Mouse (Mus musculus): ENCODE measurements around the gene Brsk1.

Gene Brsk1

GRCm38 (mm10) chr7:4731090-4731489, 40.7 kb downstream of the Brsk1 start:
- in situ Hi-C loops (cut with MboI, MseI), result no loop called here

GRCm38 (mm10) chr7:4732968-4733392, 42.6 kb downstream of the Brsk1 start:
- in situ Hi-C loops (cut with MboI, MseI), result no loop called here

GRCm38 (mm10) chr7:4739041-4739543, 48.7 kb downstream of the Brsk1 start:
- in situ Hi-C loops (cut with MboI, MseI), result no loop called here

- in situ Hi-C loops (cut with MboI, MseI), result loop anchor here (5.0 kb wide), 1 partner anchor 48 kb away; the partner anchor contains the start of gene Tmem238
Observed at GRCm38 (mm10) chr7:4739544-4740275, 49.3 kb downstream of the Brsk1 start, which contains the start of gene Kmt5c. Kmt5c (plus strand) TSS chr7:4740115.

GRCm38 (mm10) chr7:4740309-4740727, 49.9 kb downstream of the Brsk1 start:
- in situ Hi-C loops (cut with MboI, MseI), result loop anchor here (5.0 kb wide), 1 partner anchor 47 kb away; the partner anchor contains the start of gene Tmem238

GRCm38 (mm10) chr7:4741151-4741550, 50.7 kb downstream of the Brsk1 start:
- in situ Hi-C loops (cut with MboI, MseI), result loop anchor here (5.0 kb wide), 1 partner anchor 46 kb away; the partner anchor contains the start of gene Tmem238

- in situ Hi-C loops (cut with MboI, MseI), result loop anchor here (5.0 kb wide), 1 partner anchor 45 kb away; the partner anchor contains the start of gene Tmem238
Observed at GRCm38 (mm10) chr7:4741672-4742481, 51.5 kb downstream of the Brsk1 start.

- in situ Hi-C loops (cut with MboI, MseI), result loop anchor here (5.0 kb wide), 1 partner anchor 45 kb away; the partner anchor contains the start of gene Tmem238
Observed at GRCm38 (mm10) chr7:4742482-4742819, 52.0 kb downstream of the Brsk1 start.

GRCm38 (mm10) chr7:4743354-4743753, 53.0 kb downstream of the Brsk1 start:
- in situ Hi-C loops (cut with MboI, MseI), result loop anchor here (5.0 kb wide), 1 partner anchor 44 kb away; the partner anchor contains the start of gene Tmem238

- in situ Hi-C loops (cut with MboI, MseI), result loop anchor here (5.0 kb wide), 1 partner anchor 42 kb away; the partner anchor contains the start of gene Tmem238
Observed at GRCm38 (mm10) chr7:4744886-4745285, 54.5 kb downstream of the Brsk1 start.

- in situ Hi-C loops (cut with MboI, MseI), result no loop called here
Observed at GRCm38 (mm10) chr7:4746326-4746980, 56.0 kb downstream of the Brsk1 start.

GRCm38 (mm10) chr7:4747156-4747899, 56.9 kb downstream of the Brsk1 start:
- in situ Hi-C loops (cut with MboI, MseI), result no loop called here

GRCm38 (mm10) chr7:4748321-4748720, 57.9 kb downstream of the Brsk1 start:
- in situ Hi-C loops (cut with MboI, MseI), result no loop called here

GRCm38 (mm10) chr7:4749169-4749568, 58.8 kb downstream of the Brsk1 start:
- in situ Hi-C loops (cut with MboI, MseI), result no loop called here

- in situ Hi-C loops (cut with MboI, MseI), result no loop called here
Observed at GRCm38 (mm10) chr7:4751971-4752820, 61.8 kb downstream of the Brsk1 start.

- in situ Hi-C loops (cut with MboI, MseI), result no loop called here
Observed at GRCm38 (mm10) chr7:4752821-4753570, 62.6 kb downstream of the Brsk1 start, which contains the start of gene Cox6b2. Cox6b2 (minus strand) TSS chr7:4753094.

- in situ Hi-C loops (cut with MboI, MseI), result no loop called here
Observed at GRCm38 (mm10) chr7:4759670-4760069, 69.3 kb downstream of the Brsk1 start.

GRCm38 (mm10) chr7:4764946-4765710, 74.7 kb downstream of the Brsk1 start:
- in situ Hi-C loops (cut with MboI, MseI), result no loop called here

All from T-helper 1 cell (primary cell).